Mouse (Mus musculus): ENCODE results near the gene Tagln2. TPM values are rescaled to one million over a fixed set of nuclear protein-coding genes. Genes with fewer than 3 reads are reported as not detected.

Gene Tagln2
- polyA plus RNA-seq, 1 experiment from 2014 or later: 104 TPM

- H3K4me2 ChIP-seq (ENCODE audit: low read depth, low read length): peak overlapping the region; percentile 57
- H3K36me3 ChIP-seq (replicated peaks; ENCODE audit: insufficient read depth, low read length): peaks cover 1% of the 10 kb centered on the region; the same call in 1 of the 2 replicates
- no peaks in the 10 kb centered on the region for H3K27me3 ChIP-seq (ENCODE audit: insufficient read depth, low read length)
- TF ChIP-seq EP300 (IDR thresholded peaks at IDR 0.05; ENCODE audit: low read depth) (peak; percentile 41; the same call in 1 of the 2 replicates), CTCF (IDR thresholded peaks at IDR 0.05; ENCODE audit: low read depth) (peak; percentile 60)
- 11% methylated on average over 13 of the region's 13 CpGs for WGBS (ENCODE audit: insufficient replicate concordance)
- peaks cover 7% of the 10 kb centered on the region; the same call in 1 of the 2 replicates for H3K9me3 ChIP-seq (ENCODE audit: low read length)
- ATAC-seq: peak; percentile 6; the same call in 1 of the 2 replicates
- peak overlapping the region; percentile 13; the same call in 1 of the 2 replicates for H3K4me3 ChIP-seq (ENCODE audit: low read depth, low read length)
- H3K4me1 ChIP-seq (ENCODE audit: insufficient read depth): peaks cover 38% of the 10 kb centered on the region
- DNase-seq: peak; percentile 76
- 0 out of 2 replicates have a peak overlapping the region, but pooled peaks have one; percentile 0 for H3K9ac ChIP-seq (replicated peaks)
- peak overlapping the region; percentile 77 for H3K27ac ChIP-seq (ENCODE audit: low read depth)
Measured at GRCm38 (mm10) chr1:172512962-172513361, 13.1 kb downstream of the Tagln2 start.

DNA sequence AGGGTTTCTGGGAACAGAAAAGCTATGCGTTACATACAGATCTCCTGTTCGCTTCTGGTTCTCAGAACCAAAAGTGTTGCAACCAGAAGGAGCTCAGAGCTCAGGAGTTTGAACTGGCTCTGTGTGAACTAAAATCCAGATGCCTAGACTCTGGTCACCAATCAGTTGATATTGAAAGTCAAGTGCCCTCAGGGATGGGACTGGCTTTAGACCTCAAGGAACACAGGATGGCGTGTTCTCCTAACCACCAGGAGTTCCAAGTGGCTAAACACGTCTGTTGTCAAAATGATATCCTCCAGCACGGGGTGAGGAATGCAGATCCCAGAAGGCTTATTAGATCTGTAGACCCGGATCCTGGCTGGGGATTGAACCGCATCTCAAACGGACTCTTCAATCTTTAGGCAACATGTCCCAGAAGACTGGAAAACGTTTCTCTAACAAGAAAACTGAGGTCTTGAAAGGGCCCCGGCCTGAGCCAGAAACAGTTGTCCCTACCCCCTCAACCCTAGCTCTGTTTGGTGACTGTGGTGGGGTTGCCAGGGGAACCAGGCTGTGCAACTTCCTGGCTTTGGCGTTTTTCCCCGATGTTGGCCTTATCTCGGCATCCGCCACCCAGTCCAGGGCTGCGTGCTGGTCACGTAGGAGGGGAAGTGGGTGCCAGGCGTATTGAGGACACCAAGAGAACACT, 13.8 kb downstream of the Tagln2 start:
- no peaks in the 10 kb centered on the region for H3K36me3 ChIP-seq (replicated peaks; ENCODE audit: insufficient read depth, low read length)
- H3K27me3 ChIP-seq (ENCODE audit: insufficient read depth, low read length): no peaks in the 10 kb centered on the region
- peak overlapping the region; percentile 57 for H3K4me2 ChIP-seq (ENCODE audit: low read depth, low read length)
- TF ChIP-seq CTCF (IDR thresholded peaks at IDR 0.05; ENCODE audit: low read depth): no peak
- no peak; the same call in 1 of the 2 replicates for TF ChIP-seq EP300 (IDR thresholded peaks at IDR 0.05; ENCODE audit: low read depth)
- H3K27ac ChIP-seq (ENCODE audit: low read depth): peak overlapping the region; percentile 77
- peak overlapping the region; percentile 36; the same call in 1 of the 2 replicates for H3K9ac ChIP-seq (replicated peaks)
- peaks cover 35% of the 10 kb centered on the region for H3K4me1 ChIP-seq (ENCODE audit: insufficient read depth)
- H3K4me3 ChIP-seq (ENCODE audit: low read depth, low read length): peak overlapping the region; percentile 13
- peaks cover 8% of the 10 kb centered on the region; the same call in 1 of the 2 replicates for H3K9me3 ChIP-seq (ENCODE audit: low read length)
- ATAC-seq: peak; percentile 11
- peak; percentile 75 for DNase-seq
- WGBS (ENCODE audit: insufficient replicate concordance): 18% methylated on average over 17 of the region's 17 CpGs

DNA sequence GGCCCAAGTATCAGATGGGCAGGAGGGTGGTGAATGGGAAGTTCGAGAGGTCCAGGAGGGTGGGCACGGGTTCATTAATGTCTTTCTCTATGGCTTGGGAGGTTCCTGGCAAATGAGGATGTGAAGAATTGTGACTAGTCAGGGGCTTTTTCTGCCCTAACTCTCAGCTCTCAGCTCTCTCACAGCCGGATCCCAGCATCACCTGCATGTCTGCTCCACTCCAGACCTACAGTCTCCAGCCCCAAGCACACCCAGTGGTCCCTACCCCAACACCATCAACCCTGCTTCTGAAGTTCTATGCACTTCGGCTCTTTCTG, 14.3 kb downstream of the Tagln2 start:
- DNase-seq: no peak
- WGBS (ENCODE audit: insufficient replicate concordance): 29% methylated on average over 4 of the region's 4 CpGs
- Histone ChIP-seq H3K27me3 (ENCODE audit: insufficient read depth, low read length) (no peaks in the 10 kb centered on the region), H3K4me1 (ENCODE audit: insufficient read depth) (peaks cover 33% of the 10 kb centered on the region), H3K27ac (ENCODE audit: low read depth) (peak overlapping the region; percentile 77), H3K9me3 (ENCODE audit: low read length) (peaks cover 8% of the 10 kb centered on the region; the same call in 1 of the 2 replicates), H3K36me3 (replicated peaks; ENCODE audit: insufficient read depth, low read length) (no peaks in the 10 kb centered on the region), H3K4me2 (ENCODE audit: low read depth, low read length) (peak overlapping the region; percentile 57), H3K4me3 (ENCODE audit: low read depth, low read length) (0 out of 2 replicates have a peak overlapping the region, but pooled peaks have one; percentile 13), H3K9ac (replicated peaks) (0 out of 2 replicates have a peak overlapping the region, but pooled peaks have one; percentile 36)
- no peak for TF ChIP-seq EP300 (IDR thresholded peaks at IDR 0.05; ENCODE audit: low read depth)
- TF ChIP-seq CTCF (IDR thresholded peaks at IDR 0.05; ENCODE audit: low read depth): no peak
- ATAC-seq: no peak

- 47% methylated on average over 7 of the region's 7 CpGs for WGBS (ENCODE audit: insufficient replicate concordance)
- H3K9me3 ChIP-seq (ENCODE audit: low read length): peaks cover 8% of the 10 kb centered on the region; the same call in 1 of the 2 replicates
- peak overlapping the region; percentile 57; the same call in 1 of the 2 replicates for H3K4me2 ChIP-seq (ENCODE audit: low read depth, low read length)
- TF ChIP-seq EP300 (IDR thresholded peaks at IDR 0.05; ENCODE audit: low read depth): no peak
- H3K36me3 ChIP-seq (replicated peaks; ENCODE audit: insufficient read depth, low read length): no peaks in the 10 kb centered on the region
- H3K4me1 ChIP-seq (ENCODE audit: insufficient read depth): peaks cover 28% of the 10 kb centered on the region
- peak overlapping the region; percentile 77 for H3K27ac ChIP-seq (ENCODE audit: low read depth)
- no peak overlapping the region for H3K9ac ChIP-seq (replicated peaks)
- DNase-seq: no peak
- H3K4me3 ChIP-seq (ENCODE audit: low read depth, low read length): no peak overlapping the region
- no peaks in the 10 kb centered on the region for H3K27me3 ChIP-seq (ENCODE audit: insufficient read depth, low read length)
- no peak for ATAC-seq
Measured at GRCm38 (mm10) chr1:172514551-172515268, 14.9 kb downstream of the Tagln2 start.

GRCm38 (mm10) chr1:172515396-172515795, 15.5 kb downstream of the Tagln2 start:
- Histone ChIP-seq H3K4me1 (ENCODE audit: insufficient read depth) (peaks cover 26% of the 10 kb centered on the region), H3K27ac (ENCODE audit: low read depth) (peak overlapping the region; percentile 77), H3K4me2 (ENCODE audit: low read depth, low read length) (no peak overlapping the region), H3K4me3 (ENCODE audit: low read depth, low read length) (no peak overlapping the region), H3K36me3 (replicated peaks; ENCODE audit: insufficient read depth, low read length) (no peaks in the 10 kb centered on the region), H3K27me3 (ENCODE audit: insufficient read depth, low read length) (no peaks in the 10 kb centered on the region), H3K9ac (replicated peaks) (no peak overlapping the region), H3K9me3 (ENCODE audit: low read length) (peaks cover 8% of the 10 kb centered on the region; the same call in 1 of the 2 replicates)
- no peak for TF ChIP-seq EP300 (IDR thresholded peaks at IDR 0.05; ENCODE audit: low read depth)
- no peak for TF ChIP-seq CTCF (IDR thresholded peaks at IDR 0.05; ENCODE audit: low read depth)
- WGBS (ENCODE audit: insufficient replicate concordance): 47% methylated on average over 1 of the region's 1 CpGs
- ATAC-seq (no peak), DNase-seq (no peak)

DNA sequence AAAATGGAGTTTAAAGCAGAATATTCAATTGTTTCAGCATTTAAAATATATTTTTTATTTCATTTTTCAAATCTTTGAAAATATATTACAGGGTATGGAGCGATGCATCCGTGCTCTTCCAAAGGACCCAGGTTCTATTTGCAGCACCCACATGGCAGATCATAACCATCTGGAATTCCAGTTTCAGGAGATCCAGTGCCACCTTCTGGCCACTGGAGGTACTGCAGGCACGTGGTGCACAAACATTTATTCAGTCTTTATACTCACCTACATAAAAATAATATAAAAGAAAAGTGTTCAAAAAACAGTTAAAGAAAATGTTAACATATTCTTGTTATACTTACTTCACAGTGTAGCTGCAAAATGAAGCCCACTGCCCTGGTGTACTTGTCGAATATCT, 18.2 kb downstream of the Tagln2 start:
- DNase-seq (no peak), ATAC-seq (no peak)
- H3K27me3 ChIP-seq (ENCODE audit: insufficient read depth, low read length): no peaks in the 10 kb centered on the region
- H3K4me3 ChIP-seq (ENCODE audit: low read depth, low read length): no peak overlapping the region
- WGBS (ENCODE audit: insufficient replicate concordance): 67% methylated on average over 4 of the region's 4 CpGs
- no peaks in the 10 kb centered on the region for H3K36me3 ChIP-seq (replicated peaks; ENCODE audit: insufficient read depth, low read length)
- no peak overlapping the region for H3K9ac ChIP-seq (replicated peaks)
- H3K4me1 ChIP-seq (ENCODE audit: insufficient read depth): peaks cover 26% of the 10 kb centered on the region
- H3K9me3 ChIP-seq (ENCODE audit: low read length): peaks cover 8% of the 10 kb centered on the region; the same call in 1 of the 2 replicates
- no peak for TF ChIP-seq EP300 (IDR thresholded peaks at IDR 0.05; ENCODE audit: low read depth)
- TF ChIP-seq CTCF (IDR thresholded peaks at IDR 0.05; ENCODE audit: low read depth): peak; percentile 73
- no peak overlapping the region for H3K4me2 ChIP-seq (ENCODE audit: low read depth, low read length)
- no peak overlapping the region for H3K27ac ChIP-seq (ENCODE audit: low read depth)
